Mouse (Mus musculus): ENCODE data around the gene Ccnjl. TPM values are rescaled to one million over a fixed set of nuclear protein-coding genes. Genes with fewer than 3 reads are reported as not detected.

The Ccnjl gene
- polyA plus RNA-seq, 1 experiment from 2014 or later, result 14.4 TPM

GRCm38 (mm10) chr11:43610006-43610661 is 81.5 kb downstream of the Ccnjl start:
- WGBS, result 66% methylated on average over 10 of the region's 10 CpGs
- Histone ChIP-seq H3K9me3 (no peaks in the 10 kb centered on the region), H3K4me1 (no peaks in the 10 kb centered on the region; the same call in 1 of the 2 replicates), H3K36me3 (no peaks in the 10 kb centered on the region), H3K27me3 (no peaks in the 10 kb centered on the region), H3K9ac (no peak overlapping the region), H3K4me2 (replicated peaks) (no peak overlapping the region), H3K27ac (no peak overlapping the region), H3K4me3 (no peak overlapping the region)
- ATAC-seq (ENCODE audit: low FRiP score, low read depth), result no peak

- H3K9ac ChIP-seq, result no peak overlapping the region
- H3K36me3 ChIP-seq, result no peaks in the 10 kb centered on the region
- no peak overlapping the region for H3K27ac ChIP-seq
- no peak overlapping the region for H3K4me2 ChIP-seq (replicated peaks)
- 67% methylated on average over 5 of the region's 5 CpGs for WGBS
- H3K4me1 ChIP-seq, result no peaks in the 10 kb centered on the region; the same call in 1 of the 2 replicates
- no peaks in the 10 kb centered on the region for H3K9me3 ChIP-seq
- no peaks in the 10 kb centered on the region for H3K27me3 ChIP-seq
- no peak for ATAC-seq (ENCODE audit: low FRiP score, low read depth)
- no peak overlapping the region for H3K4me3 ChIP-seq
These were observed 82.1 kb downstream of the Ccnjl start for GRCm38 (mm10) chr11:43610662-43611033.

GRCm38 (mm10) chr11:43612834-43613488 is 84.4 kb downstream of the Ccnjl start:
- Histone ChIP-seq H3K4me3 (no peak overlapping the region), H3K9me3 (no peaks in the 10 kb centered on the region), H3K36me3 (no peaks in the 10 kb centered on the region), H3K4me1 (no peaks in the 10 kb centered on the region; the same call in 1 of the 2 replicates), H3K27me3 (no peaks in the 10 kb centered on the region), H3K9ac (0 out of 2 replicates have a peak overlapping the region, but pooled peaks have one; percentile 46), H3K4me2 (replicated peaks) (no peak overlapping the region), H3K27ac (no peak overlapping the region)
- ATAC-seq (ENCODE audit: low FRiP score, low read depth), result peak; percentile 81
- 26% methylated on average over 12 of the region's 12 CpGs for WGBS

GRCm38 (mm10) chr11:43617924-43618323 is 89.3 kb downstream of the Ccnjl start:
- H3K27me3 ChIP-seq, result no peaks in the 10 kb centered on the region
- no peaks in the 10 kb centered on the region for H3K36me3 ChIP-seq
- no peak for ATAC-seq (ENCODE audit: low FRiP score, low read depth)
- H3K4me2 ChIP-seq (replicated peaks), result no peak overlapping the region
- no peaks in the 10 kb centered on the region for H3K9me3 ChIP-seq
- no peak overlapping the region for H3K27ac ChIP-seq
- no peaks in the 10 kb centered on the region; the same call in none of the 2 replicates for H3K4me1 ChIP-seq
- H3K4me3 ChIP-seq, result no peak overlapping the region
- no peak overlapping the region for H3K9ac ChIP-seq
- WGBS, result 67% methylated on average over 5 of the region's 5 CpGs

- no peak overlapping the region for H3K4me2 ChIP-seq (replicated peaks)
- H3K9ac ChIP-seq, result no peak overlapping the region
- WGBS, result 63% methylated on average over 7 of the region's 7 CpGs
- no peak for ATAC-seq (ENCODE audit: low FRiP score, low read depth)
- no peak overlapping the region for H3K27ac ChIP-seq
- H3K4me3 ChIP-seq, result no peak overlapping the region
- no peaks in the 10 kb centered on the region for H3K9me3 ChIP-seq
- H3K27me3 ChIP-seq, result no peaks in the 10 kb centered on the region
- H3K4me1 ChIP-seq, result no peaks in the 10 kb centered on the region; the same call in 1 of the 2 replicates
- no peaks in the 10 kb centered on the region for H3K36me3 ChIP-seq
These were observed 89.8 kb downstream of the Ccnjl start for GRCm38 (mm10) chr11:43618403-43618802.

GRCm38 (mm10) chr11:43621769-43622168 is 93.2 kb downstream of the Ccnjl start:
- H3K27ac ChIP-seq, result no peak overlapping the region
- H3K9me3 ChIP-seq, result no peaks in the 10 kb centered on the region
- WGBS, result 91% methylated on average over 5 of the region's 5 CpGs
- H3K36me3 ChIP-seq, result no peaks in the 10 kb centered on the region
- ATAC-seq (ENCODE audit: low FRiP score, low read depth), result no peak
- no peak overlapping the region for H3K4me2 ChIP-seq (replicated peaks)
- no peak overlapping the region for H3K9ac ChIP-seq
- H3K4me1 ChIP-seq, result peaks cover 10% of the 10 kb centered on the region
- H3K27me3 ChIP-seq, result no peaks in the 10 kb centered on the region
- no peak overlapping the region for H3K4me3 ChIP-seq

GRCm38 (mm10) chr11:43624341-43624740 is 95.8 kb downstream of the Ccnjl start:
- H3K4me3 ChIP-seq, result no peak overlapping the region
- no peaks in the 10 kb centered on the region for H3K36me3 ChIP-seq
- peaks cover 17% of the 10 kb centered on the region for H3K4me1 ChIP-seq
- H3K9me3 ChIP-seq, result no peaks in the 10 kb centered on the region
- ATAC-seq (ENCODE audit: low FRiP score, low read depth), result no peak
- H3K27ac ChIP-seq, result no peak overlapping the region
- no peak overlapping the region for H3K9ac ChIP-seq
- no peak overlapping the region for H3K4me2 ChIP-seq (replicated peaks)
- WGBS, result 97% methylated on average over 1 of the region's 1 CpGs
- no peaks in the 10 kb centered on the region for H3K27me3 ChIP-seq

- peak overlapping the region; percentile 61 for H3K4me2 ChIP-seq (replicated peaks)
- H3K9me3 ChIP-seq, result no peaks in the 10 kb centered on the region
- peak overlapping the region; percentile 10; the same call in 1 of the 2 replicates for H3K27ac ChIP-seq
- 8% methylated on average over 12 of the region's 12 CpGs for WGBS
- H3K27me3 ChIP-seq, result no peaks in the 10 kb centered on the region
- peak overlapping the region; percentile 48; the same call in 1 of the 2 replicates for H3K9ac ChIP-seq
- ATAC-seq (ENCODE audit: low FRiP score, low read depth), result peak; percentile 75; the same call in 1 of the 2 replicates
- H3K4me1 ChIP-seq, result peaks cover 17% of the 10 kb centered on the region
- H3K36me3 ChIP-seq, result no peaks in the 10 kb centered on the region
- peak overlapping the region; percentile 29 for H3K4me3 ChIP-seq
These were observed 97.8 kb downstream of the Ccnjl start for GRCm38 (mm10) chr11:43626300-43626926.

- WGBS, result 35% methylated on average over 18 of the region's 18 CpGs
These were observed 98.5 kb downstream of the Ccnjl start for GRCm38 (mm10) chr11:43626927-43627645.

GRCm38 (mm10) chr11:43631645-43632044 is 103.1 kb downstream of the Ccnjl start:
- H3K4me3 ChIP-seq, result no peak overlapping the region
- no peak overlapping the region for H3K27ac ChIP-seq
- WGBS, result 81% methylated on average over 9 of the region's 9 CpGs
- no peaks in the 10 kb centered on the region for H3K36me3 ChIP-seq
- peaks cover 19% of the 10 kb centered on the region for H3K4me1 ChIP-seq
- H3K4me2 ChIP-seq (replicated peaks), result no peak overlapping the region
- no peaks in the 10 kb centered on the region for H3K27me3 ChIP-seq
- ATAC-seq (ENCODE audit: low FRiP score, low read depth), result no peak
- H3K9me3 ChIP-seq, result no peaks in the 10 kb centered on the region
- H3K9ac ChIP-seq, result no peak overlapping the region

More at GRCm38 (mm10) chr11:43626927-43627645, 98.5 kb downstream of the Ccnjl start:
- Histone ChIP-seq H3K4me1 (peaks cover 17% of the 10 kb centered on the region), H3K36me3 (no peaks in the 10 kb centered on the region), H3K27me3 (no peaks in the 10 kb centered on the region), H3K4me2 (replicated peaks) (peak overlapping the region; percentile 61), H3K27ac (0 out of 2 replicates have a peak overlapping the region, but pooled peaks have one; percentile 10), H3K4me3 (peak overlapping the region; percentile 29), H3K9me3 (no peaks in the 10 kb centered on the region), H3K9ac (peak overlapping the region; percentile 48; the same call in 1 of the 2 replicates)
- no peak for ATAC-seq (ENCODE audit: low FRiP score, low read depth)

GRCm38 (mm10) chr11:43632566-43632965 is 104.0 kb downstream of the Ccnjl start:
- no peak overlapping the region for H3K27ac ChIP-seq
- no peak overlapping the region for H3K4me2 ChIP-seq (replicated peaks)
- H3K9me3 ChIP-seq, result no peaks in the 10 kb centered on the region
- H3K27me3 ChIP-seq, result no peaks in the 10 kb centered on the region
- WGBS, result 49% methylated on average over 4 of the region's 4 CpGs
- no peak for ATAC-seq (ENCODE audit: low FRiP score, low read depth)
- H3K4me1 ChIP-seq, result peaks cover 11% of the 10 kb centered on the region
- no peak overlapping the region for H3K9ac ChIP-seq
- H3K36me3 ChIP-seq, result no peaks in the 10 kb centered on the region
- H3K4me3 ChIP-seq, result no peak overlapping the region

GRCm38 (mm10) chr11:43633165-43633564 is 104.6 kb downstream of the Ccnjl start:
- no peak for ATAC-seq (ENCODE audit: low FRiP score, low read depth)
- no peaks in the 10 kb centered on the region for H3K36me3 ChIP-seq
- no peak overlapping the region for H3K4me3 ChIP-seq
- no peaks in the 10 kb centered on the region for H3K9me3 ChIP-seq
- H3K4me1 ChIP-seq, result peaks cover 11% of the 10 kb centered on the region
- 78% methylated on average over 6 of the region's 6 CpGs for WGBS
- H3K9ac ChIP-seq, result no peak overlapping the region
- no peak overlapping the region for H3K4me2 ChIP-seq (replicated peaks)
- no peaks in the 10 kb centered on the region for H3K27me3 ChIP-seq
- H3K27ac ChIP-seq, result no peak overlapping the region

Data from limb, embryonic 13.5 days (tissue).